Mouse (Mus musculus) limb, embryonic 12.5 days (tissue): ENCODE results near the gene Ntn4. TPM values are rescaled to one million over a fixed set of nuclear protein-coding genes. Genes with fewer than 3 reads are reported as not detected.
A peak's percentile ranks its signal among the peaks of the same experiment; 100 is the strongest.

Experiments
- ATAC-seq: fragments of 200-750 bp; cut with Nextera tagmentation; 2 replicates; pipeline ENCODE4 v1.8.0; 2017; ENCODE audit warnings: low read depth, moderate TSS enrichment; ENCODE audit not compliant: insufficient number of reproducible peaks, insufficient read depth, low FRiP score, low TSS enrichment
- H3K27ac ChIP-seq: fragments of 300-500 bp; sonication (generic); 2 replicates; pipeline ENCODE4 v1.5.1; 2016; ENCODE audit warnings: mild to moderate bottlenecking, moderate library complexity
- H3K27me3 ChIP-seq: fragments of 300-500 bp; sonication (generic); 2 replicates; pipeline ENCODE4 v1.6.1; 2016; ENCODE audit warnings: mild to moderate bottlenecking, moderate library complexity
- H3K36me3 ChIP-seq: fragments of 300-500 bp; sonication (generic); 2 replicates; pipeline ENCODE4 v1.6.1; 2016; ENCODE audit warnings: mild to moderate bottlenecking, moderate library complexity
- H3K4me1 ChIP-seq: fragments of 300-500 bp; sonication (generic); replicated peaks from 2 replicates; pipeline ENCODE4 v1.6.1; 2016
- H3K4me2 ChIP-seq: fragments of 300-500 bp; sonication (generic); 2 replicates; pipeline ENCODE4 v1.6.1; 2016; ENCODE audit warnings: mild to moderate bottlenecking, moderate library complexity
- H3K4me3 ChIP-seq: fragments of 300-500 bp; sonication (generic); replicated peaks from 2 replicates; pipeline ENCODE4 v1.5.1; 2016; ENCODE audit warnings: mild to moderate bottlenecking
- H3K9ac ChIP-seq: fragments of 300-500 bp; sonication (generic); replicated peaks from 2 replicates; pipeline ENCODE4 v1.6.1; 2016; ENCODE audit warnings: mild to moderate bottlenecking, moderate library complexity
- H3K9me3 ChIP-seq: fragments of 300-500 bp; sonication (generic); 2 replicates; pipeline ENCODE4 v1.6.1; 2016; ENCODE audit warnings: mild to moderate bottlenecking, moderate library complexity
- WGBS: fragments of 180-500 bp; shearing (Covaris S2); methylation state at CpG from one replicate; pipeline ENCODE4 v1.1.7; 2016; 5-methylcytosine and 5-hydroxymethylcytosine counted together
- polyA plus RNA-seq: library from polyadenylated mRNA; unstranded; fragments of >200 nt; fragmentation: Nextera tagmentation; extraction: Ambion mirVana; gene quantifications from 2 replicates; pipeline ENCODE4 v1.2.1, GENCODE M21; 2016

The Ntn4 gene
- polyA plus RNA-seq, 1 experiment from 2014 or later = 1.8 TPM

DNA sequence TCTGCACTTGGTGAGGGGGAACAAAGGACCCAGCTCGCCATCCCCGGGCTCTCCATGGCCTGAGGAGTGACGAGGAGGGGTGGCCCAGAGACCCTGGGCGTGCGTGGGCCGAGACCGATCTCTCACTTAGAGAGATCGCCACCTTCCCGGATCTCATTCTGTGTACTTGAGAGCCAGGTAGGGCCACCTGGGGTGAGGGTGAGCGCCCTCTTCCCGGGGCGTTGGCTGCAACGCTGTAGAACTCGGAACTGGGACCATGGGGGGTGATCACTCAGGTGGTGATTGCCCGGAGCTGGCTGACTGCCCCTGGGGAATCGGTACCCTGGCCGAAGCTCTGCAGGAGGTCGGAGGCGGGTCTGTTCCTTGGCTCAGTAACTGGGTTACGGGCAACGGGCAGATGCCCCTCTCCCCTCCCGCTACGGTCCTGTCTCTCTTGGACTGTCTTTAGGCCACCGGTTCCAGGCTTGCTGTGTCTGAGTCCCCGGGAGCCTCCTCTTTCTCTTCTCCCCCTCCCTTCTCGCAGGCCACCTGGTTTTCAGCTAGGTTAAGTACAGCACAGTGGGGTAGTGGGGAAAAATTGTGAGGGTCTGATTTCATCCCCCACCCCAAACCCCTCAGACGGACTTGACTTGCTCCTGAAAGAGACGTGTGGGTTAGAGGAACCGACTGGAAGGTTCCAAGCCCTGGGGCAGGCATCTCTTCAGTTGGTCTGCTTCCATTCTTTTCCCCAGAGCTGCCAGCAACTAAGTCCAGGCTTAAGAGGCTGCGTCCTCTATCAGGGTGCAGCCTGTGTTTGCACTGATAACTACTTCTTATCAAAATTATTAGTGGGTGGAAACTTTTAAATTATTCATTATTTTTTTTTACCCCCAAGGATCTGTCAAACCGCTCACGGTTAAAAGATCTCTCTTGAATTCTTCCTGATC, 1.6 kb downstream of the Ntn4 start:
- Histone ChIP-seq H3K36me3 (0 out of 2 replicates have a peak, but pooled peaks cover 5% of the 10 kb centered on the region), H3K4me1 (peaks cover 7% of the 10 kb centered on the region), H3K9ac (peak overlapping the region; percentile 87), H3K27ac (no peak overlapping the region), H3K9me3 (no peaks in the 10 kb centered on the region), H3K27me3 (peaks cover 45% of the 10 kb centered on the region), H3K4me2 (peak overlapping the region; percentile 98), H3K4me3 (peak overlapping the region; percentile 81)
- 7% methylated on average over 32 of the region's 32 CpGs for WGBS
- ATAC-seq = peak; percentile 68; the same call in 1 of the 2 replicates

GRCm38 (mm10) chr10:93642897-93643296, 2.4 kb downstream of the Ntn4 start:
- H3K4me1 ChIP-seq = peaks cover 7% of the 10 kb centered on the region
- H3K27me3 ChIP-seq = peaks cover 43% of the 10 kb centered on the region
- no peak for ATAC-seq
- no peaks in the 10 kb centered on the region for H3K9me3 ChIP-seq
- no peak overlapping the region for H3K9ac ChIP-seq
- H3K36me3 ChIP-seq = 0 out of 2 replicates have a peak, but pooled peaks cover 5% of the 10 kb centered on the region
- no peak overlapping the region for H3K4me3 ChIP-seq
- H3K27ac ChIP-seq = no peak overlapping the region
- WGBS = 55% methylated on average over 8 of the region's 8 CpGs
- H3K4me2 ChIP-seq = no peak overlapping the region; the same call in 1 of the 2 replicates

DNA sequence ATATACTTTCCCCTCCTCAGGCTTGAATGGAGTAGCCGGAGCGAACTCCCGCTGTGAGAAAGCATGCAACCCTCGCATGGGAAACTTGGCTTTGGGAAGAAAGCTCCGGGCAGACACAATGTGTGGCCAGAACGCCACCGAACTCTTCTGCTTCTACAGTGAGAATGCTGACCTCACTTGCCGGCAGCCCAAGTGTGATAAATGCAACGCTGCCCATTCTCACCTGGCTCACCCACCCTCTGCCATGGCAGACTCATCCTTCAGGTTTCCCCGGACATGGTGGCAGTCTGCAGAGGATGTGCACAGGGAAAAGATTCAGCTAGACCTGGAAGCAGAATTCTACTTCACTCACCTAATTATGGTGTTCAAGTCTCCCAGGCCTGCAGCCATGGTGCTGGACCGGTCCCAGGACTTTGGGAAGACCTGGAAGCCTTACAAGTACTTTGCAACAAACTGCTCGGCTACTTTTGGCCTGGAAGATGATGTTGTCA, 4.0 kb downstream of the Ntn4 start:
- no peak for ATAC-seq
- Histone ChIP-seq H3K4me1 (peaks cover 7% of the 10 kb centered on the region), H3K27me3 (peaks cover 31% of the 10 kb centered on the region), H3K9ac (no peak overlapping the region), H3K27ac (0 out of 2 replicates have a peak overlapping the region, but pooled peaks have one; percentile 42), H3K4me3 (no peak overlapping the region), H3K36me3 (0 out of 2 replicates have a peak, but pooled peaks cover 5% of the 10 kb centered on the region), H3K4me2 (no peak overlapping the region), H3K9me3 (no peaks in the 10 kb centered on the region)
- 91% methylated on average over 12 of the region's 12 CpGs for WGBS

GRCm38 (mm10) chr10:93647655-93648561, 7.4 kb downstream of the Ntn4 start:
- Histone ChIP-seq H3K4me1 (no peaks in the 10 kb centered on the region), H3K9ac (no peak overlapping the region), H3K36me3 (0 out of 2 replicates have a peak, but pooled peaks cover 5% of the 10 kb centered on the region), H3K27me3 (peaks cover 6% of the 10 kb centered on the region), H3K4me3 (no peak overlapping the region), H3K27ac (no peak overlapping the region), H3K4me2 (no peak overlapping the region), H3K9me3 (no peaks in the 10 kb centered on the region)
- WGBS = 87% methylated on average over 10 of the region's 10 CpGs
- ATAC-seq = no peak

DNA sequence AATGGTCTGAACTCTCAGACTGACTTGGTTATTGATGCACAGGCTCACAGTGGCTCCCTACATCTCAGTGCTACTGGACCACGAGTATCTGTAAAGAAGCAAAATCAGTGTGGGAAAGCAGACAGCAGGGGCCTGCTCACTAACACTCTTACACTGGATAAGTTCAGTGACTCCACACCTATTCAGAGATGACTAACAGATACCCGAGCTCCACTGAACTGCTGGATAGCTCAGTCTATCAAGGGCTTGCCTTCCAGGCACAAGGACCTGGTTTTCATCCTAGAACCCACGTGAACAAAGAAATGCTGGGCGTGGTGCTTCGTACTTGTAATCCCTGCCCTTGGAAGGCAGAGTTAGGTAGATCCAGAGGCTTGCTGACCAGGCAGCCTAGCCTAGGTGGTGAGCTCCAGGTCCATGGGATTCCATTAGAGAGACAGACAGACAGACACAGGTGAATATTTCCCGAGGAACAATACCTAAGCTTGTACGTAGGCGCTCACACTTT, 8.2 kb downstream of the Ntn4 start:
- ATAC-seq = no peak
- WGBS = 83% methylated on average over 8 of the region's 8 CpGs
- Histone ChIP-seq H3K36me3 (0 out of 2 replicates have a peak, but pooled peaks cover 5% of the 10 kb centered on the region), H3K4me3 (no peak overlapping the region), H3K9me3 (no peaks in the 10 kb centered on the region), H3K27ac (no peak overlapping the region), H3K27me3 (peaks cover 4% of the 10 kb centered on the region; the same call in 1 of the 2 replicates), H3K4me2 (no peak overlapping the region), H3K4me1 (no peaks in the 10 kb centered on the region), H3K9ac (no peak overlapping the region)

GRCm38 (mm10) chr10:93649127-93649526, 8.6 kb downstream of the Ntn4 start:
- H3K36me3 ChIP-seq = 0 out of 2 replicates have a peak, but pooled peaks cover 5% of the 10 kb centered on the region
- no peak for ATAC-seq
- H3K9me3 ChIP-seq = no peaks in the 10 kb centered on the region
- H3K4me2 ChIP-seq = no peak overlapping the region
- WGBS = 77% methylated on average over 5 of the region's 5 CpGs
- peaks cover 4% of the 10 kb centered on the region; the same call in 1 of the 2 replicates for H3K27me3 ChIP-seq
- H3K9ac ChIP-seq = no peak overlapping the region
- no peaks in the 10 kb centered on the region for H3K4me1 ChIP-seq
- no peak overlapping the region for H3K27ac ChIP-seq
- H3K4me3 ChIP-seq = no peak overlapping the region

GRCm38 (mm10) chr10:93649600-93649999, 9.1 kb downstream of the Ntn4 start:
- 94% methylated on average over 5 of the region's 5 CpGs for WGBS
- Histone ChIP-seq H3K4me2 (no peak overlapping the region), H3K9ac (no peak overlapping the region), H3K4me1 (no peaks in the 10 kb centered on the region), H3K36me3 (0 out of 2 replicates have a peak, but pooled peaks cover 2% of the 10 kb centered on the region), H3K27ac (no peak overlapping the region), H3K27me3 (no peaks in the 10 kb centered on the region), H3K4me3 (no peak overlapping the region), H3K9me3 (no peaks in the 10 kb centered on the region)
- ATAC-seq = no peak

GRCm38 (mm10) chr10:93653322-93653721, 12.8 kb downstream of the Ntn4 start:
- Histone ChIP-seq H3K9me3 (no peaks in the 10 kb centered on the region), H3K27me3 (no peaks in the 10 kb centered on the region), H3K4me1 (no peaks in the 10 kb centered on the region), H3K4me3 (no peak overlapping the region), H3K27ac (no peak overlapping the region), H3K9ac (no peak overlapping the region), H3K4me2 (no peak overlapping the region), H3K36me3 (no peaks in the 10 kb centered on the region)
- ATAC-seq = no peak
- 77% methylated on average over 2 of the region's 2 CpGs for WGBS

DNA sequence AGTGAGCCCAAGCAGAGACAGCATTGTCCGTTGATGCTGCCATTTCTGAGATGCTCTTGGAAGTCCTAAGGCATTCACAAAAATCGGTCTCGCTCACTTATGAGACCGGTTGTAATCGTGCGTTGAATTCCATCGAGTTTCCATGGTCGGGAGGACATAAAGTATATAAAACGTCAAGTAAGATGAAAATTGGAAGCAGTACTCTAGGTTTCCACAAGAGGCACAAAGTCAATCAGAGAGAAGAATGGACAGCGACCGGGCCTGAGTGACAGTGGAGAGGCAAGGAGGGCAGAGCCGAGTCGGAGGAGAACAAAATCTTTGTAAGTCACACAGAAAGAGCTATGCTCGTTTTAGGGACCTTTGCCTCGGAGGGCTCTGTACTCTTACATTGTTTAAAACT, 14.9 kb downstream of the Ntn4 start:
- ATAC-seq = no peak
- no peaks in the 10 kb centered on the region for H3K27me3 ChIP-seq
- 78% methylated on average over 15 of the region's 15 CpGs for WGBS

GRCm38 (mm10) chr10:93659792-93660191, 19.3 kb downstream of the Ntn4 start:
- Histone ChIP-seq H3K27me3 (no peaks in the 10 kb centered on the region), H3K4me3 (no peak overlapping the region), H3K9me3 (no peaks in the 10 kb centered on the region), H3K9ac (no peak overlapping the region), H3K36me3 (no peaks in the 10 kb centered on the region), H3K4me1 (no peaks in the 10 kb centered on the region), H3K4me2 (no peak overlapping the region), H3K27ac (no peak overlapping the region)
- ATAC-seq = no peak
- WGBS = 93% methylated on average over 1 of the region's 1 CpGs

More for the DNA sequence above, 14.9 kb downstream of the Ntn4 start:
- H3K9ac ChIP-seq = no peak overlapping the region
- no peak overlapping the region for H3K4me2 ChIP-seq
- no peaks in the 10 kb centered on the region for H3K4me1 ChIP-seq
- no peaks in the 10 kb centered on the region for H3K36me3 ChIP-seq
- no peak overlapping the region for H3K4me3 ChIP-seq
- H3K9me3 ChIP-seq = no peaks in the 10 kb centered on the region
- no peak overlapping the region for H3K27ac ChIP-seq
